Mouse (Mus musculus): ENCODE measurements around the gene Mynn. TPM values are rescaled to one million over a fixed set of nuclear protein-coding genes. Genes with fewer than 3 reads are reported as not detected.
"Not testable (repeated sequence)": the region's sequence is repeated elsewhere in the genome, so short reads cannot be mapped to it uniquely, and the experiment has no call there.

Mynn gene
- polyA plus RNA-seq (2015; fragmentation: Nextera tagmentation; extraction: Ambion mirVana) = 26.9 and 30.8 TPM in 2 replicates

- H3K27me3 ChIP-seq (replicated peaks) = no peaks in the 10 kb centered on the region
These were observed at the start of gene Mynn for GRCm38 (mm10) chr3:30602065-30602739. Gene Mynn, plus strand, starts transcription at chr3:30602065.

GRCm38 (mm10) chr3:30553741-30554140, 48.1 kb upstream of the Mynn start:
- Histone ChIP-seq H3K36me3 (replicated peaks) (no peaks in the 10 kb centered on the region), H3K27me3 (replicated peaks) (no peaks in the 10 kb centered on the region; the same call in 1 of the 2 replicates), H3K27ac (no peak overlapping the region), H3K9me3 (no peaks in the 10 kb centered on the region), H3K4me1 (no peaks in the 10 kb centered on the region), H3K4me2 (no peak overlapping the region), H3K9ac (no peak overlapping the region), H3K4me3 (no peak overlapping the region)
- ATAC-seq (replicated peaks) = no peak
- 55% methylated on average over 6 of the region's 6 CpGs for WGBS

More at GRCm38 (mm10) chr3:30602065-30602739, at the start of gene Mynn:
- peak within 1 kb of the TSS; percentile 74 for H3K9ac ChIP-seq
- peak within 1 kb of the TSS; percentile 81 for H3K4me3 ChIP-seq
- peaks cover 30% of the 10 kb centered on the region for H3K4me1 ChIP-seq
- ATAC-seq (replicated peaks) = peak; percentile 96
- H3K4me2 ChIP-seq = peak within 1 kb of the TSS; percentile 89
- H3K36me3 ChIP-seq (replicated peaks) = peaks cover 8% of the 10 kb centered on the region
- WGBS = under 1% methylated on average over 40 of the region's 40 CpGs
- H3K27ac ChIP-seq = peak within 1 kb of the TSS; percentile 97
- no peaks in the 10 kb centered on the region for H3K9me3 ChIP-seq

GRCm38 (mm10) chr3:30560677-30561314, 41.1 kb upstream of the Mynn start:
- Histone ChIP-seq H3K4me1 (no peaks in the 10 kb centered on the region), H3K27ac (no peak overlapping the region), H3K27me3 (replicated peaks) (peaks cover 6% of the 10 kb centered on the region; the same call in 1 of the 2 replicates), H3K9ac (no peak overlapping the region), H3K4me3 (no peak overlapping the region), H3K4me2 (no peak overlapping the region), H3K9me3 (no peaks in the 10 kb centered on the region), H3K36me3 (replicated peaks) (no peaks in the 10 kb centered on the region)
- WGBS = 52% methylated on average over 6 of the region's 6 CpGs
- ATAC-seq (replicated peaks) = 0 out of 2 replicates have a peak, but pooled peaks have one; percentile 39

GRCm38 (mm10) chr3:30566333-30566732, 35.5 kb upstream of the Mynn start:
- H3K27me3 ChIP-seq (replicated peaks); H3K4me3 ChIP-seq; H3K9me3 ChIP-seq; H3K9ac ChIP-seq; H3K4me1 ChIP-seq; H3K36me3 ChIP-seq (replicated peaks); ATAC-seq (replicated peaks); H3K4me2 ChIP-seq; H3K27ac ChIP-seq: not testable (repeated sequence)
- 29% methylated on average over 1 of the region's 2 CpGs for WGBS

GRCm38 (mm10) chr3:30573549-30573948, 28.3 kb upstream of the Mynn start:
- Histone ChIP-seq H3K4me1 (no peaks in the 10 kb centered on the region), H3K27me3 (replicated peaks) (no peaks in the 10 kb centered on the region), H3K4me2 (no peak overlapping the region), H3K9ac (no peak overlapping the region), H3K27ac (no peak overlapping the region), H3K36me3 (replicated peaks) (no peaks in the 10 kb centered on the region), H3K4me3 (no peak overlapping the region), H3K9me3 (no peaks in the 10 kb centered on the region)
- 4% methylated on average over 2 of the region's 2 CpGs for WGBS
- ATAC-seq (replicated peaks) = no peak

- WGBS = 91% methylated on average over 6 of the region's 6 CpGs
- ATAC-seq (replicated peaks) = no peak
- Histone ChIP-seq H3K9me3 (no peaks in the 10 kb centered on the region), H3K27ac (no peak overlapping the region), H3K36me3 (replicated peaks) (no peaks in the 10 kb centered on the region), H3K4me1 (no peaks in the 10 kb centered on the region), H3K4me2 (no peak overlapping the region), H3K4me3 (no peak overlapping the region), H3K9ac (no peak overlapping the region), H3K27me3 (replicated peaks) (no peaks in the 10 kb centered on the region)
These were observed 13.0 kb upstream of the Mynn start for GRCm38 (mm10) chr3:30588865-30589264.

- Histone ChIP-seq H3K36me3 (replicated peaks) (no peaks in the 10 kb centered on the region), H3K4me1 (0 out of 2 replicates have a peak, but pooled peaks cover 6% of the 10 kb centered on the region), H3K27ac (no peak overlapping the region), H3K9ac (no peak overlapping the region), H3K27me3 (replicated peaks) (no peaks in the 10 kb centered on the region), H3K9me3 (no peaks in the 10 kb centered on the region), H3K4me3 (no peak overlapping the region), H3K4me2 (no peak overlapping the region)
- peak; percentile 34 for ATAC-seq (replicated peaks)
- WGBS = 0% methylated on average over 2 of the region's 2 CpGs
These were observed 9.4 kb upstream of the Mynn start for GRCm38 (mm10) chr3:30592418-30592853.

GRCm38 (mm10) chr3:30593719-30594485, 8.0 kb upstream of the Mynn start:
- no peak overlapping the region for H3K9ac ChIP-seq
- H3K4me1 ChIP-seq = peaks cover 6% of the 10 kb centered on the region
- H3K4me2 ChIP-seq = no peak overlapping the region
- ATAC-seq (replicated peaks) = no peak
- WGBS = 76% methylated on average over 4 of the region's 4 CpGs
- H3K4me3 ChIP-seq = no peak overlapping the region
- no peaks in the 10 kb centered on the region for H3K27me3 ChIP-seq (replicated peaks)
- H3K36me3 ChIP-seq (replicated peaks) = no peaks in the 10 kb centered on the region
- H3K27ac ChIP-seq = no peak overlapping the region
- no peaks in the 10 kb centered on the region for H3K9me3 ChIP-seq

GRCm38 (mm10) chr3:30595111-30595832, 6.6 kb upstream of the Mynn start:
- H3K4me3 ChIP-seq = peak overlapping the region; percentile 94
- under 1% methylated on average over 62 of the region's 62 CpGs for WGBS
- peak; percentile 73 for ATAC-seq (replicated peaks)
- H3K27ac ChIP-seq = peak overlapping the region; percentile 83
- no peaks in the 10 kb centered on the region for H3K9me3 ChIP-seq
- H3K27me3 ChIP-seq (replicated peaks) = no peaks in the 10 kb centered on the region
- peak overlapping the region; percentile 72 for H3K4me2 ChIP-seq
- H3K4me1 ChIP-seq = peaks cover 19% of the 10 kb centered on the region
- peak overlapping the region; percentile 91 for H3K9ac ChIP-seq
- no peaks in the 10 kb centered on the region for H3K36me3 ChIP-seq (replicated peaks)

GRCm38 (mm10) chr3:30597271-30597670, 4.6 kb upstream of the Mynn start:
- Histone ChIP-seq H3K4me2 (no peak overlapping the region), H3K4me3 (no peak overlapping the region), H3K27me3 (replicated peaks) (no peaks in the 10 kb centered on the region), H3K36me3 (replicated peaks) (no peaks in the 10 kb centered on the region), H3K9ac (no peak overlapping the region), H3K4me1 (peaks cover 19% of the 10 kb centered on the region), H3K27ac (no peak overlapping the region), H3K9me3 (no peaks in the 10 kb centered on the region)
- 74% methylated on average over 7 of the region's 7 CpGs for WGBS
- ATAC-seq (replicated peaks) = no peak

GRCm38 (mm10) chr3:30599711-30600545, 1.9 kb upstream of the Mynn start, which contains the start of gene Actrt3:
Gene Actrt3, minus strand, starts transcription at chr3:30599939.
- H3K4me3 ChIP-seq = peak within 1 kb of the TSS; percentile 81
- H3K9ac ChIP-seq = peak within 1 kb of the TSS; percentile 62
- H3K9me3 ChIP-seq = no peaks in the 10 kb centered on the region
- WGBS = 1% methylated on average over 32 of the region's 32 CpGs
- no peaks in the 10 kb centered on the region for H3K27me3 ChIP-seq (replicated peaks)
- H3K4me1 ChIP-seq = peaks cover 30% of the 10 kb centered on the region
- peak within 1 kb of the TSS; percentile 75 for H3K27ac ChIP-seq
- peaks cover 4% of the 10 kb centered on the region for H3K36me3 ChIP-seq (replicated peaks)
- peak within 1 kb of the TSS; percentile 89 for H3K4me2 ChIP-seq
- no peak for ATAC-seq (replicated peaks)
